Mouse (Mus musculus) naive thymus-derived CD4-positive, alpha-beta T cell, adult 2 months (primary cell): ENCODE measurements around the gene Slc16a12.
"Not testable (repeated sequence)": the region's sequence is repeated elsewhere in the genome, so short reads cannot be mapped to it uniquely, and the experiment has no call there.

Experiments used
- DNase-seq: peaks from one replicate; pipeline ENCODE4 v3.0.0-alpha.2; 2011; ENCODE audit warnings: low read depth

Slc16a12 gene

GRCm38 (mm10) chr19:34666127-34666526 lies 81.0 kb downstream of the Slc16a12 start:
- DNase-seq: peak; percentile 81

GRCm38 (mm10) chr19:34662740-34663139 lies 84.3 kb downstream of the Slc16a12 start:
- DNase-seq: no peak

GRCm38 (mm10) chr19:34662067-34662507 lies 85.0 kb downstream of the Slc16a12 start:
- DNase-seq: peak; percentile 87

- no peak for DNase-seq
Measured at GRCm38 (mm10) chr19:34656511-34657298, 90.4 kb downstream of the Slc16a12 start.

GRCm38 (mm10) chr19:34655227-34655805 lies 91.8 kb downstream of the Slc16a12 start:
- DNase-seq: no peak

GRCm38 (mm10) chr19:34650997-34651396 lies 96.1 kb downstream of the Slc16a12 start:
- no peak for DNase-seq

- DNase-seq: no peak
Measured at GRCm38 (mm10) chr19:34650276-34650675, 96.8 kb downstream of the Slc16a12 start.

- DNase-seq: not testable (repeated sequence)
Measured at GRCm38 (mm10) chr19:34647630-34648029, 99.5 kb downstream of the Slc16a12 start.

GRCm38 (mm10) chr19:34642616-34643015 lies 104.5 kb downstream of the Slc16a12 start:
- DNase-seq: no peak

GRCm38 (mm10) chr19:34640623-34641022 lies 106.5 kb downstream of the Slc16a12 start, which contains the start of the genes Ifit1bl2 and Ifit1:
TSS of gene Ifit1bl2 (minus strand) at chr19:34640743.
TSS of gene Ifit1 (plus strand) at chr19:34640871.
- DNase-seq: peak; percentile 84

GRCm38 (mm10) chr19:34636933-34637557 lies 110.0 kb downstream of the Slc16a12 start:
- DNase-seq: peak; percentile 82

GRCm38 (mm10) chr19:34633484-34633883 lies 113.6 kb downstream of the Slc16a12 start:
- no peak for DNase-seq

- DNase-seq: no peak
Measured at GRCm38 (mm10) chr19:34631487-34631886, 115.6 kb downstream of the Slc16a12 start.

GRCm38 (mm10) chr19:34627496-34627895 lies 119.6 kb downstream of the Slc16a12 start:
- DNase-seq: no peak

GRCm38 (mm10) chr19:34624663-34625062 lies 122.4 kb downstream of the Slc16a12 start:
- no peak for DNase-seq

- no peak for DNase-seq
Measured at GRCm38 (mm10) chr19:34623781-34624180, 123.3 kb downstream of the Slc16a12 start.

GRCm38 (mm10) chr19:34620871-34621270 lies 126.2 kb downstream of the Slc16a12 start:
- DNase-seq: no peak
